Mouse (Mus musculus): Measurements from ENCODE around the gene Htra2. TPM values are rescaled to one million over a fixed set of nuclear protein-coding genes. Genes with fewer than 3 reads are reported as not detected.

Htra2 gene
- polyA plus RNA-seq, 1 experiment from 2014 or later: 51.1 TPM

DNA sequence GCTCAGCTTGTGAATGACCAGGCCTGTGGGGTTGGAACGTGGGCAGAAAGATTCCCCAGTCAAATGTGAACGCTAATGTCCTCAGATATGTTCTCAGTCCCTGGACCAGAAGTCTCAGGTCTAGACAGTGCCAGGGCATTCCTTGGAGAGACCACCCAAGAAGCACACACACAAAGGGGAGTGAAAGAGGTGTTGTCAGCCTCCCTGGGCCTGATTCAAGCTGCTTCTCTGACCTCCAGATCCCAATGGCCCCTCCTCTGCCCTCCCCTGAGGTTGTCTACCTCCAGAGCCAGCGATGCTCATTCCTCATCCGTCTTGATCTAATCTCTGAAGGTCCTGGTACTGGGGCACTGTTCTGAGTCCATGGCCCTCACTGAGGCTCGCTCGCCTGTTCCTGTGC, 11.5 kb downstream of the Htra2 start:
- Histone ChIP-seq H3K36me3 (ENCODE audit: control insufficient read depth, insufficient read depth, low read length) (0 out of 2 replicates have a peak, but pooled peaks cover 4% of the 10 kb centered on the region), H3K27ac (ENCODE audit: low read depth, low read length) (no peak overlapping the region), H3K27me3 (ENCODE audit: control insufficient read depth, insufficient read depth, low read length) (no peaks in the 10 kb centered on the region), H3K4me3 (ENCODE audit: low read length) (no peak overlapping the region), H3K4me2 (replicated peaks; ENCODE audit: low read depth, low read length) (no peak overlapping the region), H3K9me3 (ENCODE audit: control insufficient read depth, low read length) (no peaks in the 10 kb centered on the region), H3K9ac (ENCODE audit: low read depth, low read length) (no peak overlapping the region), H3K4me1 (ENCODE audit: control insufficient read depth, insufficient read depth, low read length) (peaks cover 5% of the 10 kb centered on the region; the same call in 1 of the 2 replicates)
- no peak for ATAC-seq (ENCODE audit: low FRiP score, low TSS enrichment)
- WGBS: 55% methylated on average over 6 of the region's 6 CpGs

DNA sequence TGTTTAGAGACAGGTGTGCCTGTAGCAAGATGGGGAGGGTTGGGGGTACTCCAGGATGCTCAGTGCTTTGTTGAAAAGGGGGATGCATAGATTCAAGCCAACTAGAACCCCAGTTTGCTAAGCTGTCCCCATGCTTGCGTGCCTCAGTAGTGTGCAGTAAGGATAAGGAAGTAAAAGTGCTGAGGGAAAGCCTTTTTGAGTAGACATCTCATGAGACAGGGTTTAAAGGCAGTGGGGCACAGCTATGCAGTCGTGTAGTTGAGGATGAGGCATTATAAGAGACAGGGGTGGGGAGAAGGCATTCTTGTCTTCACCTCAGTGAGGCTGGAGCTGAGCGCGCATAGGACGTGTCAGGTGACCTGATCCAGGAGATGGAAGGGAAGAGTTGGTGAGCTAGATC, 14.5 kb downstream of the Htra2 start:
- WGBS: 80% methylated on average over 5 of the region's 5 CpGs
- ATAC-seq (ENCODE audit: low FRiP score, low TSS enrichment): no peak
- no peak overlapping the region for H3K4me2 ChIP-seq (replicated peaks; ENCODE audit: low read depth, low read length)
- H3K4me3 ChIP-seq (ENCODE audit: low read length): no peak overlapping the region
- H3K4me1 ChIP-seq (ENCODE audit: control insufficient read depth, insufficient read depth, low read length): peaks cover 9% of the 10 kb centered on the region; the same call in 1 of the 2 replicates
- 0 out of 2 replicates have a peak, but pooled peaks cover 4% of the 10 kb centered on the region for H3K36me3 ChIP-seq (ENCODE audit: control insufficient read depth, insufficient read depth, low read length)
- no peaks in the 10 kb centered on the region for H3K9me3 ChIP-seq (ENCODE audit: control insufficient read depth, low read length)
- H3K9ac ChIP-seq (ENCODE audit: low read depth, low read length): no peak overlapping the region
- H3K27me3 ChIP-seq (ENCODE audit: control insufficient read depth, insufficient read depth, low read length): no peaks in the 10 kb centered on the region
- no peak overlapping the region for H3K27ac ChIP-seq (ENCODE audit: low read depth, low read length)

- peak overlapping the region; percentile 18; the same call in 1 of the 2 replicates for H3K4me3 ChIP-seq (ENCODE audit: low read length)
- H3K9me3 ChIP-seq (ENCODE audit: control insufficient read depth, low read length): no peaks in the 10 kb centered on the region
- H3K9ac ChIP-seq (ENCODE audit: low read depth, low read length): no peak overlapping the region
- H3K27ac ChIP-seq (ENCODE audit: low read depth, low read length): no peak overlapping the region
- ATAC-seq (ENCODE audit: low FRiP score, low TSS enrichment): peak; percentile 59
- peaks cover 14% of the 10 kb centered on the region; the same call in 1 of the 2 replicates for H3K4me1 ChIP-seq (ENCODE audit: control insufficient read depth, insufficient read depth, low read length)
- H3K27me3 ChIP-seq (ENCODE audit: control insufficient read depth, insufficient read depth, low read length): no peaks in the 10 kb centered on the region
- H3K4me2 ChIP-seq (replicated peaks; ENCODE audit: low read depth, low read length): peak overlapping the region; percentile 42
- H3K36me3 ChIP-seq (ENCODE audit: control insufficient read depth, insufficient read depth, low read length): 0 out of 2 replicates have a peak, but pooled peaks cover 4% of the 10 kb centered on the region
- WGBS: 9% methylated on average over 24 of the region's 24 CpGs
These were observed 16.5 kb downstream of the Htra2 start for GRCm38 (mm10) chr6:83038496-83039012.

- Histone ChIP-seq H3K27me3 (ENCODE audit: control insufficient read depth, insufficient read depth, low read length) (no peaks in the 10 kb centered on the region), H3K4me3 (ENCODE audit: low read length) (no peak overlapping the region), H3K9me3 (ENCODE audit: control insufficient read depth, low read length) (no peaks in the 10 kb centered on the region), H3K27ac (ENCODE audit: low read depth, low read length) (no peak overlapping the region), H3K36me3 (ENCODE audit: control insufficient read depth, insufficient read depth, low read length) (0 out of 2 replicates have a peak, but pooled peaks cover 4% of the 10 kb centered on the region), H3K9ac (ENCODE audit: low read depth, low read length) (no peak overlapping the region), H3K4me1 (ENCODE audit: control insufficient read depth, insufficient read depth, low read length) (peaks cover 15% of the 10 kb centered on the region; the same call in 1 of the 2 replicates), H3K4me2 (replicated peaks; ENCODE audit: low read depth, low read length) (no peak overlapping the region)
- no peak for ATAC-seq (ENCODE audit: low FRiP score, low TSS enrichment)
- WGBS: 90% methylated on average over 8 of the region's 8 CpGs
These were observed 17.9 kb downstream of the Htra2 start for GRCm38 (mm10) chr6:83037188-83037587.

- Histone ChIP-seq H3K9me3 (ENCODE audit: control insufficient read depth, low read length) (no peaks in the 10 kb centered on the region), H3K4me2 (replicated peaks; ENCODE audit: low read depth, low read length) (peak overlapping the region; percentile 90), H3K27ac (ENCODE audit: low read depth, low read length) (peak overlapping the region; percentile 90), H3K36me3 (ENCODE audit: control insufficient read depth, insufficient read depth, low read length) (peaks cover 4% of the 10 kb centered on the region; the same call in 1 of the 2 replicates), H3K4me3 (ENCODE audit: low read length) (peak overlapping the region; percentile 58), H3K9ac (ENCODE audit: low read depth, low read length) (peak overlapping the region; percentile 46), H3K27me3 (ENCODE audit: control insufficient read depth, insufficient read depth, low read length) (peaks cover 14% of the 10 kb centered on the region; the same call in 1 of the 2 replicates), H3K4me1 (ENCODE audit: control insufficient read depth, insufficient read depth, low read length) (peaks cover 18% of the 10 kb centered on the region; the same call in 1 of the 2 replicates)
- peak; percentile 6; the same call in 1 of the 2 replicates for ATAC-seq (ENCODE audit: low FRiP score, low TSS enrichment)
- 25% methylated on average over 5 of the region's 5 CpGs for WGBS
These were observed 20.5 kb downstream of the Htra2 start for GRCm38 (mm10) chr6:83034463-83035055.

DNA sequence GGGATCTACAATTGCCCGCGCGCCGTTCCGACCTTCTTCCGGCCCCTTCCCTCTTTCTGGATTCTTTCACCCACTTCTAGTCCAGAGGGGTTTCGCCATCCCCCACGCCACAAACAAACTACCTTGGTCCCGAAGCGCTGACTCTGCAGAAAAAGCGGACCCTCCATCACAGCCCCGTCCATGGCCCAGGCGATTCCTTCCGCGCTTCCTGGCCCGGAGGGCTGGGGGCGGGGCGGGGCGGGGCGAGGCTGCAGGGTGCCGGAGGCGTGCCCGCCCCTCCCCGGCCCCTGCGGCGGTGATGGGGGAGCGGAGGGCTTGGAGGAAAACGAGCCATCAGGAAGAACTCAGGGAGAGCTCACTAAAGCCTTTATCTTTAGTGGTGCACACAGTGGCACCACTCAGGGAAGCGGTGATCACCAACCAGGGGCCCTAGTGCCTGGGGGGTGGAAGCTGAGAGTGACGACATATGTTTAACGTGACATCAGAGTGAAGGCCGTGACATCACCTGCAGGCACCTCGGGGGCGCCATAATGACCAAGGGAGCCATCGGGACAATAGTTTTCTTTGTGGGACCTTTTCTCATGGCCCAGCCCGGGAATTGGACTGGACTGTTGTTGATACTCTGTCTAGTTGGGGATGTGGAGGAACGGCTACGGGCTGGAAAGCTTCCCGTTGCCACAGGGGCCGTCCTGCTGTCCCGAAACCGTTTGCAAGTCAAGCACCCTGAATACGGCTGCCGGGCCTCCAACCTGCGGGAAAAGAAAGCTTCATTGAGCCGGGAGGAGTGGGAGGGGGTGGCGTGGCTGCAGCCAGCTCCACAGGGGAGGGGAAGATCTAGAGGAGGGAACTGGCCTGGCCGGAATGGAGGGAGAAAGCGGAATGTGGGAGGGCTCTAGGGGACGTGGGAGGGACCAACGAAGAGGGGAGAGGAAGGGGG, 21.6 kb downstream of the Htra2 start, which contains the start of the genes Dok1 and Loxl3:
Gene Dok1 (minus strand): TSS at position 223 of the 937 bp plus-strand sequence.
Gene Loxl3 (plus strand): TSS at position 925 of the 937 bp plus-strand sequence.
- under 1% methylated on average over 51 of the region's 51 CpGs for WGBS
- Histone ChIP-seq H3K9ac (ENCODE audit: low read depth, low read length) (peak within 1 kb of the TSS; percentile 46), H3K4me1 (ENCODE audit: control insufficient read depth, insufficient read depth, low read length) (peaks cover 13% of the 10 kb centered on the region; the same call in 1 of the 2 replicates), H3K4me2 (replicated peaks; ENCODE audit: low read depth, low read length) (peak within 1 kb of the TSS; percentile 90), H3K27me3 (ENCODE audit: control insufficient read depth, insufficient read depth, low read length) (peaks cover 14% of the 10 kb centered on the region; the same call in 1 of the 2 replicates), H3K9me3 (ENCODE audit: control insufficient read depth, low read length) (no peaks in the 10 kb centered on the region), H3K36me3 (ENCODE audit: control insufficient read depth, insufficient read depth, low read length) (peaks cover 4% of the 10 kb centered on the region; the same call in 1 of the 2 replicates), H3K4me3 (ENCODE audit: low read length) (peak within 1 kb of the TSS; percentile 58), H3K27ac (ENCODE audit: low read depth, low read length) (peak within 1 kb of the TSS; percentile 90)
- ATAC-seq (ENCODE audit: low FRiP score, low TSS enrichment): peak; percentile 85

GRCm38 (mm10) chr6:83032769-83033191, 22.3 kb downstream of the Htra2 start:
- ATAC-seq (ENCODE audit: low FRiP score, low TSS enrichment): peak; percentile 63
- under 1% methylated on average over 31 of the region's 31 CpGs for WGBS
- Histone ChIP-seq H3K4me3 (ENCODE audit: low read length) (peak overlapping the region; percentile 58), H3K9ac (ENCODE audit: low read depth, low read length) (peak overlapping the region; percentile 46), H3K27ac (ENCODE audit: low read depth, low read length) (peak overlapping the region; percentile 90; the same call in 1 of the 2 replicates), H3K27me3 (ENCODE audit: control insufficient read depth, insufficient read depth, low read length) (peaks cover 14% of the 10 kb centered on the region; the same call in 1 of the 2 replicates), H3K4me2 (replicated peaks; ENCODE audit: low read depth, low read length) (peak overlapping the region; percentile 90), H3K4me1 (ENCODE audit: control insufficient read depth, insufficient read depth, low read length) (peaks cover 10% of the 10 kb centered on the region; the same call in 1 of the 2 replicates), H3K36me3 (ENCODE audit: control insufficient read depth, insufficient read depth, low read length) (peaks cover 4% of the 10 kb centered on the region; the same call in 1 of the 2 replicates), H3K9me3 (ENCODE audit: control insufficient read depth, low read length) (no peaks in the 10 kb centered on the region)

GRCm38 (mm10) chr6:83031921-83032590, 23.0 kb downstream of the Htra2 start:
- Histone ChIP-seq H3K27me3 (ENCODE audit: control insufficient read depth, insufficient read depth, low read length) (peaks cover 14% of the 10 kb centered on the region; the same call in 1 of the 2 replicates), H3K36me3 (ENCODE audit: control insufficient read depth, insufficient read depth, low read length) (peaks cover 4% of the 10 kb centered on the region; the same call in 1 of the 2 replicates), H3K27ac (ENCODE audit: low read depth, low read length) (no peak overlapping the region), H3K4me2 (replicated peaks; ENCODE audit: low read depth, low read length) (peak overlapping the region; percentile 90), H3K4me1 (ENCODE audit: control insufficient read depth, insufficient read depth, low read length) (peaks cover 10% of the 10 kb centered on the region; the same call in 1 of the 2 replicates), H3K4me3 (ENCODE audit: low read length) (peak overlapping the region; percentile 58), H3K9ac (ENCODE audit: low read depth, low read length) (0 out of 2 replicates have a peak overlapping the region, but pooled peaks have one; percentile 46), H3K9me3 (ENCODE audit: control insufficient read depth, low read length) (no peaks in the 10 kb centered on the region)
- 27% methylated on average over 18 of the region's 18 CpGs for whole genome bisulfite sequencing
- no peak for ATAC-seq (ENCODE audit: low FRiP score, low TSS enrichment)
